Mouse (Mus musculus): ENCODE measurements around the gene 2210016L21Rik. TPM values are rescaled to one million over a fixed set of nuclear protein-coding genes. Genes with fewer than 3 reads are reported as not detected.

Gene 2210016L21Rik
- total and polyA plus RNA-seq, 3 experiments, result 10.2 to 31.7 (median 25.3) TPM

GRCm38 (mm10) chr5:114921551-114922365 is 20.2 kb upstream of the 2210016L21Rik start:
- no peak overlapping the region for H3K4me3 ChIP-seq

GRCm38 (mm10) chr5:114922366-114922731 is 19.6 kb upstream of the 2210016L21Rik start:
- no peaks in the 10 kb centered on the region for H3K36me3 ChIP-seq (ENCODE audit: control insufficient read depth, insufficient read depth, low read length)
- H3K27me3 ChIP-seq (ENCODE audit: control insufficient read depth, insufficient read depth, low read length), result no peaks in the 10 kb centered on the region
- no peak overlapping the region for H3K4me3 ChIP-seq
- no peak for DNase-seq
- WGBS, result 51% methylated on average over 10 of the region's 10 CpGs
- TF ChIP-seq EP300 (IDR thresholded peaks at IDR 0.05; ENCODE audit: insufficient read depth, low read depth, low read length) (no peak), CTCF (IDR thresholded peaks at IDR 0.05) (no peak), POLR2A (IDR thresholded peaks at IDR 0.05; ENCODE audit: insufficient read depth, low read depth, low read length) (no peak)
- intact Hi-C loops (cut with DNase I), result loop anchor here (5.0 kb wide), 1 partner anchor 1730 kb away; no protein-coding TSS in a partner anchor
- no peak overlapping the region for H3K27ac ChIP-seq
- H3K79me2 ChIP-seq (replicated peaks; ENCODE audit: control insufficient read depth, insufficient read depth, low read length), result no peaks in the 10 kb centered on the region
- H3K4me1 ChIP-seq (ENCODE audit: control insufficient read depth, insufficient read depth, low read length), result peaks cover 5% of the 10 kb centered on the region; the same call in 1 of the 2 replicates
- no peak overlapping the region for H3K9ac ChIP-seq (ENCODE audit: low read depth, low read length)

More at GRCm38 (mm10) chr5:114921551-114922365, 20.2 kb upstream of the 2210016L21Rik start:
- 54% methylated on average over 19 of the region's 19 CpGs for WGBS
- TF ChIP-seq POLR2A (IDR thresholded peaks at IDR 0.05; ENCODE audit: insufficient read depth, low read depth, low read length), result no peak
- TF ChIP-seq CTCF (IDR thresholded peaks at IDR 0.05), result peak; percentile 47
- intact Hi-C loops (cut with DNase I), result loop anchor here (5.0 kb wide), 1 partner anchor 1729 kb away; no protein-coding TSS in a partner anchor
- no peak overlapping the region for H3K9ac ChIP-seq (ENCODE audit: low read depth, low read length)
- H3K36me3 ChIP-seq (ENCODE audit: control insufficient read depth, insufficient read depth, low read length), result no peaks in the 10 kb centered on the region
- no peaks in the 10 kb centered on the region for H3K79me2 ChIP-seq (replicated peaks; ENCODE audit: control insufficient read depth, insufficient read depth, low read length)
- DNase-seq, result peak; percentile 34 to 54
- H3K27me3 ChIP-seq (ENCODE audit: control insufficient read depth, insufficient read depth, low read length), result no peaks in the 10 kb centered on the region
- no peak overlapping the region for H3K27ac ChIP-seq
- peaks cover 3% of the 10 kb centered on the region; the same call in 1 of the 2 replicates for H3K4me1 ChIP-seq (ENCODE audit: control insufficient read depth, insufficient read depth, low read length)

GRCm38 (mm10) chr5:114922998-114923473 is 18.9 kb upstream of the 2210016L21Rik start, which contains the start of gene Oasl1:
Oasl1 (plus strand) TSS chr5:114923240.
- peak within 1 kb of the TSS; percentile 55 for H3K4me3 ChIP-seq
- peak within 1 kb of the TSS; percentile 47 for H3K27ac ChIP-seq
- H3K27me3 ChIP-seq (ENCODE audit: control insufficient read depth, insufficient read depth, low read length), result no peaks in the 10 kb centered on the region
- H3K4me1 ChIP-seq (ENCODE audit: control insufficient read depth, insufficient read depth, low read length), result peaks cover 5% of the 10 kb centered on the region; the same call in 1 of the 2 replicates
- intact Hi-C loops (cut with DNase I), result loop anchor here (5.0 kb wide), 1 partner anchor 1731 kb away; no protein-coding TSS in a partner anchor
- peak; percentile 67 to 74 for DNase-seq
- H3K36me3 ChIP-seq (ENCODE audit: control insufficient read depth, insufficient read depth, low read length), result no peaks in the 10 kb centered on the region
- WGBS, result 11% methylated on average over 15 of the region's 15 CpGs
- no peaks in the 10 kb centered on the region for H3K79me2 ChIP-seq (replicated peaks; ENCODE audit: control insufficient read depth, insufficient read depth, low read length)
- H3K9ac ChIP-seq (ENCODE audit: low read depth, low read length), result peak within 1 kb of the TSS; percentile 72
- TF ChIP-seq POLR2A (IDR thresholded peaks at IDR 0.05; ENCODE audit: insufficient read depth, low read depth, low read length), result no peak; the same call in 1 of the 2 replicates
- TF ChIP-seq EP300 (IDR thresholded peaks at IDR 0.05; ENCODE audit: insufficient read depth, low read depth, low read length), result no peak
- TF ChIP-seq CTCF (IDR thresholded peaks at IDR 0.05), result no peak

GRCm38 (mm10) chr5:114926153-114926684 is 15.7 kb upstream of the 2210016L21Rik start:
- H3K36me3 ChIP-seq (ENCODE audit: control insufficient read depth, insufficient read depth, low read length), result no peaks in the 10 kb centered on the region
- no peaks in the 10 kb centered on the region for H3K27me3 ChIP-seq (ENCODE audit: control insufficient read depth, insufficient read depth, low read length)
- peaks cover 5% of the 10 kb centered on the region; the same call in 1 of the 2 replicates for H3K4me1 ChIP-seq (ENCODE audit: control insufficient read depth, insufficient read depth, low read length)
- H3K4me3 ChIP-seq, result no peak overlapping the region
- TF ChIP-seq EP300 (IDR thresholded peaks at IDR 0.05; ENCODE audit: insufficient read depth, low read depth, low read length) (no peak), CTCF (IDR thresholded peaks at IDR 0.05) (no peak), POLR2A (IDR thresholded peaks at IDR 0.05; ENCODE audit: insufficient read depth, low read depth, low read length) (no peak)
- no peak overlapping the region for H3K27ac ChIP-seq
- no peak overlapping the region for H3K9ac ChIP-seq (ENCODE audit: low read depth, low read length)
- intact Hi-C loops (cut with DNase I), result no loop called here
- H3K79me2 ChIP-seq (replicated peaks; ENCODE audit: control insufficient read depth, insufficient read depth, low read length), result no peaks in the 10 kb centered on the region
- 57% methylated on average over 1 of the region's 1 CpGs for WGBS
- DNase-seq, result no peak

- Histone ChIP-seq H3K27me3 (ENCODE audit: control insufficient read depth, insufficient read depth, low read length) (no peaks in the 10 kb centered on the region), H3K4me1 (ENCODE audit: control insufficient read depth, insufficient read depth, low read length) (peaks cover 4% of the 10 kb centered on the region; the same call in 1 of the 2 replicates), H3K4me3 (no peak overlapping the region), H3K9ac (ENCODE audit: low read depth, low read length) (no peak overlapping the region), H3K79me2 (replicated peaks; ENCODE audit: control insufficient read depth, insufficient read depth, low read length) (no peaks in the 10 kb centered on the region), H3K36me3 (ENCODE audit: control insufficient read depth, insufficient read depth, low read length) (no peaks in the 10 kb centered on the region), H3K27ac (no peak overlapping the region)
- TF ChIP-seq CTCF (IDR thresholded peaks at IDR 0.05) (no peak), POLR2A (IDR thresholded peaks at IDR 0.05; ENCODE audit: insufficient read depth, low read depth, low read length) (no peak), EP300 (IDR thresholded peaks at IDR 0.05; ENCODE audit: insufficient read depth, low read depth, low read length) (no peak)
- intact Hi-C loops (cut with DNase I), result no loop called here
- no peak for DNase-seq
- 75% methylated on average over 9 of the region's 9 CpGs for WGBS
These were observed 15.2 kb upstream of the 2210016L21Rik start for GRCm38 (mm10) chr5:114926753-114927152.

Measured in heart, adult 2 months (tissue).